Mouse (Mus musculus) brain, embryonic 14.5 days (tissue): ENCODE data around the gene Vmn1r223.
"Not testable (repeated sequence)": the region's sequence is repeated elsewhere in the genome, so short reads cannot be mapped to it uniquely, and the experiment has no call there.

Source experiments
- CTCF ChIP-seq: fragments of 200-500 bp; IDR thresholded peaks from 2 replicates; pipeline ENCODE4 v1.5.1; 2012; ENCODE audit warnings: inconsistent platforms, mild to moderate bottlenecking, moderate library complexity, borderline replicate concordance; ENCODE audit not compliant: insufficient read depth, insufficient read length; ENCODE audit errors: extremely low read depth
- POLR2A ChIP-seq: fragments of 200-500 bp; IDR thresholded peaks from 2 replicates; pipeline ENCODE4 v1.6.1; 2012; ENCODE audit warnings: mild to moderate bottlenecking, inconsistent platforms, borderline replicate concordance; ENCODE audit not compliant: poor library complexity, insufficient read depth, insufficient read length, severe bottlenecking; ENCODE audit errors: extremely low read depth

GRCm38 (mm10) chr13:23235847-23236246 is 11.1 kb upstream of the Vmn1r223 start, which contains the start of gene Vmn1r222:
- not testable (repeated sequence) for TF ChIP-seq CTCF, POLR2A
